Mouse (Mus musculus) CD4-positive, CD25-positive, alpha-beta regulatory T cell, adult 9 weeks (primary cell): ENCODE data around the gene Olfr804. TPM values are rescaled to one million over a fixed set of nuclear protein-coding genes. Genes with fewer than 3 reads are reported as not detected.

ENCODE experiments used
- polyA plus RNA-seq: library from polyadenylated mRNA; unstranded; fragments of 100-300 nt; shearing (Covaris generic); gene quantifications from one replicate; pipeline ENCODE4 v1.2.1, GENCODE M21; 2017

Gene Olfr804
- not detected for polyA plus RNA-seq

DNA sequence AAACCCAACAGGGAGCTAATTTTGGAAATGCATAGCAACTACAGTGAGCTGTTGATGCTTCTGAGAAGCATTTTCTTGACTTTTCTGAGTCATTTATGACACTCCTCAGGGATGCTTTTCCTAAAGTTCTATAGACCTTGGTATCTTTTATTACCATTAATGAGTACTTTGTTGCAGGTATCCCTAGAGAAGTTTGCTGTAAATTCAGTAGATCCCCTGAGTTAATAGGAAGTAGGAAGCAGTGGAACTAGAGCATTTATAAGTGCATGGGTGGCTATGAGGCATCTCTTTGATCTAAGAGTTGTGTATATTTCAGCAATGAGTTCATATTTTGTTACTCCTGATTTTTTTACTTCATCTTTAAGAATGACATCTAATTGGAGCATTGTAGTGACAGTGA lies at the start of gene Olfr804:
Olfr804 (plus strand) TSS at position 301 of the 400 bp plus-strand sequence.

DNA sequence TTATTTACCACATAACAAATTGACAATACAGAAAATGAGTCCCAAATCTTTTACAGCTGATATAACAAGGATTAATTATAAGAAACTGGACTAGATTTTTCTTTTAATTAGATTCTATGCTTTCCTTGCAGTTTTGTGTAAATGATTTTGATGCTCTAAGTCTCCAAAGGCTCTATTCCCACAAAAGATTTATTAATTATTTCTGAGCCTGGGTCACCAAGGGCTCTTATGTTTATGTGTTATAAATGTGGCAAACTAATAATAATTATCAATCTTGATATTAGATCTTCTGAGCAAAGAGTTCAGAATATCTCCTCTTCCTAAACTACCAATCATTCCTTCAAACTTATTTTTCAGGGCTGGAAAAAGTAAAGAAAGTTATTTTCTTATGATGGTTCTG lies 45.6 kb upstream of the Olfr804 start, which contains the start of gene Olfr800:
Olfr800 (plus strand) TSS at position 301 of the 400 bp plus-strand sequence.

DNA sequence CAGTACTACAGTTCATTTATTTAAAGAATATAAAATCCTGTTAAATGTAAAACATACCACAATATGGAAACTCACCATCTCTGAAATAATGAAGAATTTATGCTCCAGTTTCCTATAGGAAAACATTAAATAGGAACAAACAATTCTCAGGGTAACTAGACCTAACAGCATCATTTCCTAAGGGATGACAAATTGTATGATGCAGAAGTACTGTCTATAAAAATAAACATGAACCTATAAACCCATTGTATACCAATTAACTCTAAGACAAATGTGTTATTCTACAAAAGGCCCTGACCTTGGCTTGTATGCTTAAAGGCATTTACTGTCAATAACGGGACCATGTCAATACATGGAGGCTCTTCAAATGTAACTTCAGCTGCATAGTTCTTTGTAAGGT lies 29.2 kb upstream of the Olfr804 start, which contains the start of gene Olfr801:
Olfr801 (minus strand) TSS at position 101 of the 400 bp plus-strand sequence.

DNA sequence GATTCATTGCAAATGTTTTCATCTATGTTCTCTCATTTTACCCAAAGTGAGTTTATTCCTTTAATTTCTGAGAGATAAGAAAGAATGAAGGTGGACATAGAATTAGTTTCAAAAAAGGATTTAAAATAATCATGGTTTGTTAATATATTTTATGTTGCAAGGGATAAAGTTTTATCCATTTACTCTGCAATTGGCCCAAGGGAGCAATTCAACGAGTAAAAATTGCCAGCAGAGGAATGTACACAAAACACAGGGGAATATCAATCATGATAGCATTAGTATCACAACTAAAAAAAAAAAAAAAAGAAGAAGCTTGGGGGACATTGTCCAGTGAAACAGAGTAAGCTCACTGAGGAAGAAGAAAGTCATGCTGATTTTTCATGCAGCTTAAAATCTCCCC lies 14.9 kb upstream of the Olfr804 start, which contains the start of gene Olfr802:
Olfr802 (minus strand) TSS at position 101 of the 400 bp plus-strand sequence.

DNA sequence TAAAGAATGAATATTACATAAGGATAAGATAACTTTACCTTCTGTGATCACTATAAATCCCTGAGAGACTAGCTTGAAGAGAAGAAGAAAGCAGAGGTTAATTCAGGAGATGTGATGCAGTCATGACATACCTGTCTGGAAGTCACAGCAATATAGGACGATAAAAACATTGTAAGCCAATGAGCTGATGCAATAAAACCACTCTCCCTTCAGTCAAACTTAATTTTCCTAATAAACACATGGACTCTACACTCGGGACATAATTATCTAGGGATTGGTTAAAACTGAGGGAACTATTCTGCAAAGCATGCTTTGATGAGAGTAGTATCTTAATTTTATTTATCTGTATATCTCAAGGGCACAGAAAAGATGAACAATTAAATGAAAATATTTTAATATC lies 8.8 kb upstream of the Olfr804 start, which contains the start of gene Olfr803:
Olfr803 (minus strand) TSS at position 101 of the 400 bp plus-strand sequence.

DNA sequence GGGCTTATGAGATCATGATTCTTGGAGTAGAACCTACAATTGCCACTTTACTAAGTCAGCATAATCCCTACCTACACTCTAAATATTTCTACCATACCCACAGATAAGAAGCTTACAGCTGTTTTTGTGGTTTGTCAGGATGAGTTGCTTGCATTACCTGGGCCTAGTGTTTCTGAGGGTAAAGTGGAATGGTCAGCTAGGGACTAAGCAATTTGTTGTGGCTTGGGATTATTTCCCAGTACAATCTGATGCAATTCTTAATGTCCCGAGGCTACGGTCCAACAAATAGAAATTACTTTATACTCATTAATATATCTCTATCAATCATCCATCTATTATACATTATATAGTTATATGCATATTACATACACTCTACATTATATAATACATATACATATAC lies 26.3 kb downstream of the Olfr804 start, which contains the start of gene Olfr805:
Olfr805 (minus strand) TSS at position 101 of the 400 bp plus-strand sequence.

DNA sequence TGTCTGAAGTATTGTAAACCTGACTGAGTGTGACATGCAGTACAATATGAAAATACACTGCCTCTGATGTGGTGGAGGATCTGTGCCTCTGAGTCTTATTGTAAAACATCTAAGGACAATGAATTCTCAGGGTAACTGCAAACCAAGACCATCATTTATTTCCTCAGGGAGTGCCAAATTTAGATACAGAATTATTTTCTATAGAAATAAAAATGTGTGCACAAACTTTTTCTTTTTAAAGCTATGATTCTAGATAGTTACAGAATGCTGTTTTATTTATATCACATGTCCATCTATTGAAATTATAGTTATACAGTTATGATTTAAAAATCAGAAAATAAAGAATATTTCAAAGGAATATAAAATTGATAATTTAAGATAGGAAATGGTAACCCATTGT lies 38.8 kb downstream of the Olfr804 start, which contains the start of gene Olfr806:
Olfr806 (minus strand) TSS at position 101 of the 400 bp plus-strand sequence.

DNA sequence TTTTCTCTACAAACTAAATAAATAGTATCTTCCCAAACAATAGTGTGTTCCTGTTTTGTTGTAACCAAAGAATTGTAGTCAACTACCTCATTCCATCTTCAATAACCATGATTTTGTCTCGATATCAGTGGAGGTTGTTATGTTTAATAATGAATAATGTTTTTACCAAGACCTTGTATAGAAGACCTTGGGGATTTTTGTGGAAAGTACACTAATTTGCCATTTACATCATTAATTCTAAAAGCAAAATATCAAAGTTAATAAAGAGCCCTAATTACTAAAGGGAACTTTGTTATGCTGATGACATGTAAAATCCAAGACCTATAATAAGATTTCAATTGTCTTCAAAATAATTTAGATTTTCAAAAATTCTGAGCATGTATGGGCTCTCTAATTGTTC lies 54.7 kb downstream of the Olfr804 start, which contains the start of gene Olfr807:
Olfr807 (minus strand) TSS at position 101 of the 400 bp plus-strand sequence.

Other genes starting within 250 kb of the Olfr804 start
- not detected for gene Olfr787, start 241.3 kb upstream of the Olfr804 start, polyA plus RNA-seq
- gene Olfr788, start 232.2 kb upstream of the Olfr804 start, polyA plus RNA-seq: not detected
- not detected for gene Olfr789, start 218.5 kb upstream of the Olfr804 start, polyA plus RNA-seq
- gene Olfr790, start 204.7 kb upstream of the Olfr804 start, polyA plus RNA-seq: not detected
- gene Olfr791, start 181.4 kb upstream of the Olfr804 start, polyA plus RNA-seq: not detected
- gene Olfr792, start 164.0 kb upstream of the Olfr804 start, polyA plus RNA-seq: not detected
- gene Olfr794, start 135.6 kb upstream of the Olfr804 start, polyA plus RNA-seq: not detected
- not detected for gene Olfr796, start 90.6 kb upstream of the Olfr804 start, polyA plus RNA-seq
- gene Olfr798, start 75.3 kb upstream of the Olfr804 start, polyA plus RNA-seq: 0.07 TPM
- not detected for gene Olfr799, start 65.7 kb upstream of the Olfr804 start, polyA plus RNA-seq
- gene Olfr800, start 45.5 kb upstream of the Olfr804 start, polyA plus RNA-seq: not detected
- gene Olfr801, start 29.3 kb upstream of the Olfr804 start, polyA plus RNA-seq: not detected
- gene Olfr802, start 15.0 kb upstream of the Olfr804 start, polyA plus RNA-seq: not detected
- not detected for gene Olfr803, start 8.9 kb upstream of the Olfr804 start, polyA plus RNA-seq
- not detected for gene Olfr805, start 26.2 kb downstream of the Olfr804 start, polyA plus RNA-seq
- gene Olfr806, start 38.7 kb downstream of the Olfr804 start, polyA plus RNA-seq: not detected
- not detected for gene Olfr807, start 54.6 kb downstream of the Olfr804 start, polyA plus RNA-seq
- gene Olfr808, start 62.3 kb downstream of the Olfr804 start, polyA plus RNA-seq: not detected
- not detected for gene Olfr809, start 71.4 kb downstream of the Olfr804 start, polyA plus RNA-seq
- gene Olfr810, start 91.7 kb downstream of the Olfr804 start, polyA plus RNA-seq: not detected
- not detected for gene Olfr811, start 101.2 kb downstream of the Olfr804 start, polyA plus RNA-seq
- gene Olfr812, start 142.9 kb downstream of the Olfr804 start, polyA plus RNA-seq: not detected
- not detected for gene Olfr813, start 152.2 kb downstream of the Olfr804 start, polyA plus RNA-seq
- not detected for gene Olfr814, start 176.6 kb downstream of the Olfr804 start, polyA plus RNA-seq
- not detected for gene Olfr815, start 202.7 kb downstream of the Olfr804 start, polyA plus RNA-seq
- gene Olfr816, start 212.4 kb downstream of the Olfr804 start, polyA plus RNA-seq: not detected
- gene Olfr818, start 245.9 kb downstream of the Olfr804 start, polyA plus RNA-seq: not detected